Mouse (Mus musculus): ENCODE results near the gene Mmp10. TPM values are rescaled to one million over a fixed set of nuclear protein-coding genes. Genes with fewer than 3 reads are reported as not detected.

Gene Mmp10
- total RNA-seq, 2 experiments from 2014 or later: not detected

Other genes with a start within 250 kb of the Mmp10 start
- gene Mmp13, start 229.8 kb upstream of the Mmp10 start, total RNA-seq (2021): under 1 TPM in 1 of 2 experiments, not detected in 1; 0.10 TPM
- under 1 TPM; 0.17 to 0.27 TPM for gene Mmp12, start 158.0 kb upstream of the Mmp10 start, total RNA-seq (2021)
- not detected for gene Mmp1b, start 114.3 kb upstream of the Mmp10 start, total RNA-seq (2021)
- under 1 TPM in 1 of 2 experiments, not detected in 1; 0.24 TPM for gene Mmp3, start 56.5 kb upstream of the Mmp10 start, total RNA-seq (2021)
- under 1 TPM in 1 of 2 experiments, not detected in 1; 0.10 TPM for gene Mmp8, start 56.1 kb downstream of the Mmp10 start, total RNA-seq (2021)
- gene Mmp27, start 69.0 kb downstream of the Mmp10 start, total RNA-seq (2021): under 1 TPM; 0.12 to 0.29 TPM
- not detected for gene Mmp20, start 125.9 kb downstream of the Mmp10 start, total RNA-seq (2021)
- gene Mmp7, start 189.7 kb downstream of the Mmp10 start, total RNA-seq (2021): not detected